In genomic region chr10:86949886-86950285, GRCm38 (mm10) we compare ENCODE assay signal across 1 mouse cellular context.
A peak's percentile ranks its signal among the peaks of the same experiment; 100 is the strongest.
TF ChIP-seq lines count a peak whose summit lies in the region.

No protein-coding gene starts in this region.

TF ChIP-seq in MEL, 35 proteins besides CTCF, POLR2A, EP300 and RAD21 (continued from another document):
- TF ChIP-seq TCF12 (IDR thresholded peaks at IDR 0.05; ENCODE audit: low read depth, low read length) = peak; percentile 86; the same call in 1 of the 2 replicates
TF ChIP-seq in MEL: peak in this region for 10.
